In genomic region chr5:51788768-51789167, GRCm38 (mm10) we compare ENCODE assay signal across 24 mouse cellular contexts.
"Had no signal": no experiment of that assay in that cellular context is flagged by ENCODE, and none has a peak within 500 bp of the region (broad histone marks: within the 10 kb centered on the region; RNA-seq: fewer than 3 reads in every experiment).

No protein-coding gene starts in this region.

- H3K27me3 ChIP-seq: heart, embryonic 13.5 days; heart, embryonic 15.5 days; hindbrain, embryonic 13.5 days; hindbrain, embryonic 15.5 days; limb, embryonic 15.5 days; liver, embryonic 12.5 days had no signal

- DNase-seq: forebrain, postnatal 0 days; gastrocnemius, postnatal 14 days; gastrocnemius, postnatal 36 days; heart, adult 11 months; heart, adult 2 months; heart, postnatal 14 days; heart, postnatal 36 days; kidney, adult 18-20 months; kidney, adult 9 months; kidney, postnatal 25 days; layer of hippocampus, adult 9-11 months; layer of hippocampus, postnatal 36 days; left cerebral cortex, postnatal 4 days had no signal

- H3K4me2 ChIP-seq: heart, embryonic 11.5 days; heart, embryonic 13.5 days; heart, embryonic 15.5 days; hindbrain, embryonic 13.5 days; hindbrain, embryonic 15.5 days; limb, embryonic 13.5 days; limb, embryonic 15.5 days; liver, embryonic 12.5 days had no signal

- H3K9ac ChIP-seq: forebrain, postnatal 0 days; heart, embryonic 13.5 days; heart, embryonic 15.5 days; hindbrain, embryonic 13.5 days; hindbrain, embryonic 15.5 days; limb, embryonic 13.5 days; limb, embryonic 15.5 days; liver, embryonic 12.5 days; liver, embryonic 14.5 days had no signal

- ATAC-seq: forebrain, postnatal 0 days; hindbrain, postnatal 0 days; intestine, embryonic 16.5 days; liver, embryonic 12.5 days had no signal

- H3K36me3 ChIP-seq: heart, embryonic 13.5 days; heart, embryonic 15.5 days; hindbrain, embryonic 13.5 days; hindbrain, embryonic 15.5 days; limb, embryonic 13.5 days; limb, embryonic 15.5 days; liver, embryonic 12.5 days had no signal

- H3K4me1 ChIP-seq: heart, embryonic 15.5 days; hindbrain, embryonic 15.5 days; limb, embryonic 13.5 days; limb, embryonic 15.5 days; liver, embryonic 12.5 days had no signal

- H3K9me3 ChIP-seq: heart, embryonic 13.5 days; heart, embryonic 15.5 days; hindbrain, embryonic 13.5 days; hindbrain, embryonic 15.5 days; limb, embryonic 13.5 days; limb, embryonic 15.5 days; liver, embryonic 12.5 days had no signal

- H3K27ac ChIP-seq: heart, adult 2 months; heart, embryonic 13.5 days; heart, embryonic 15.5 days; hindbrain, embryonic 13.5 days; hindbrain, embryonic 15.5 days; hindbrain, postnatal 0 days; limb, embryonic 13.5 days; limb, embryonic 15.5 days; liver, embryonic 12.5 days; liver, embryonic 14.5 days had no signal

- H3K4me3 ChIP-seq: heart, adult 2 months; heart, embryonic 13.5 days; heart, embryonic 15.5 days; hindbrain, embryonic 13.5 days; hindbrain, embryonic 15.5 days; limb, embryonic 13.5 days; limb, embryonic 15.5 days; liver, embryonic 12.5 days had no signal
